Mouse (Mus musculus) heart, embryonic 10.5 days (tissue): ENCODE results near the gene Setdb1. TPM values are rescaled to one million over a fixed set of nuclear protein-coding genes. Genes with fewer than 3 reads are reported as not detected.

Experiments used
- polyA plus RNA-seq: library from polyadenylated mRNA; unstranded; fragments of >200 nt; fragmentation: Nextera tagmentation; extraction: Ambion mirVana; gene quantifications from 2 replicates; pipeline ENCODE4 v1.2.1, GENCODE M21; 2016

Gene Setdb1
- polyA plus RNA-seq, 1 experiment from 2014 or later = 42.8 TPM

Other genes with a start within 250 kb of the Setdb1 start
- gene Vps72, start 246.2 kb downstream of the Setdb1 start, polyA plus RNA-seq = 124 and 172 TPM in 2 replicates
- gene Tmod4, start 232.7 kb downstream of the Setdb1 start, polyA plus RNA-seq = 0.70 and 0.90 TPM in 2 replicates
- 55.3 and 60.9 TPM in 2 replicates for gene Scnm1, start 223.2 kb downstream of the Setdb1 start, polyA plus RNA-seq
- gene Lysmd1, start 223.1 kb downstream of the Setdb1 start, polyA plus RNA-seq = 8.7 and 10.1 TPM in 2 replicates
- gene Tnfaip8l2, start 214.8 kb downstream of the Setdb1 start, polyA plus RNA-seq = 0.21 and 1.2 TPM in 2 replicates
- 1.9 and 4.1 TPM in 2 replicates for gene Sema6c, start 196.7 kb downstream of the Setdb1 start, polyA plus RNA-seq
- 8.7 and 8.8 TPM in 2 replicates for gene Gabpb2, start 139.3 kb downstream of the Setdb1 start, polyA plus RNA-seq
- gene Cdc42se1, start 128.5 kb downstream of the Setdb1 start, polyA plus RNA-seq = 59.8 and 74.9 TPM in 2 replicates
- 10.7 and 11.1 TPM in 2 replicates for gene Mllt11, start 125.0 kb downstream of the Setdb1 start, polyA plus RNA-seq
- gene Gm128, start 115.6 kb downstream of the Setdb1 start, polyA plus RNA-seq = 0.69 and 0.97 TPM in 2 replicates
- gene Bnipl, start 106.0 kb downstream of the Setdb1 start, polyA plus RNA-seq = 0.22 and 0.43 TPM in 2 replicates
- gene Mindy1, start 75.9 kb downstream of the Setdb1 start, polyA plus RNA-seq = 26.2 and 27.0 TPM in 2 replicates
- 30.7 and 31.1 TPM in 2 replicates for gene Prune1, start 75.1 kb downstream of the Setdb1 start, polyA plus RNA-seq
- gene Anxa9, start 50.0 kb downstream of the Setdb1 start, polyA plus RNA-seq = 1.6 and 2.5 TPM in 2 replicates
- 147 TPM in 2 replicates for gene Cers2, start 42.4 kb downstream of the Setdb1 start, polyA plus RNA-seq
- gene 4930558C23Rik, start 45.6 kb upstream of the Setdb1 start, polyA plus RNA-seq = not detected in 2 replicates
- gene Arnt, start 77.2 kb upstream of the Setdb1 start, polyA plus RNA-seq = 30.1 and 32.8 TPM in 2 replicates
- 4.2 and 10.2 TPM in 2 replicates for gene Ctsk, start 142.1 kb upstream of the Setdb1 start, polyA plus RNA-seq
- 0.96 and 1.9 TPM in 2 replicates for gene Ctss, start 169.6 kb upstream of the Setdb1 start, polyA plus RNA-seq
- 0.19 TPM in 1 of 2 replicates, not detected in the other for gene Hormad1, start 202.5 kb upstream of the Setdb1 start, polyA plus RNA-seq
- 23.4 and 25.4 TPM in 2 replicates for gene Golph3l, start 231.7 kb upstream of the Setdb1 start, polyA plus RNA-seq